Mouse (Mus musculus): ENCODE results near the gene Lima1. TPM values are rescaled to one million over a fixed set of nuclear protein-coding genes. Genes with fewer than 3 reads are reported as not detected.

Lima1 gene
- polyA plus RNA-seq, 1 experiment from 2014 or later: 69.4 TPM

GRCm38 (mm10) chr15:99839910-99840309, 35.3 kb downstream of the Lima1 start:
- peaks cover 8% of the 10 kb centered on the region; the same call in 1 of the 2 replicates for H3K36me3 ChIP-seq (ENCODE audit: control insufficient read depth, insufficient read depth, low read length)
- no peaks in the 10 kb centered on the region for H3K9me3 ChIP-seq (ENCODE audit: control insufficient read depth, low read depth, low read length)
- H3K4me3 ChIP-seq (ENCODE audit: low read depth, low read length): no peak overlapping the region
- 0 out of 2 replicates have a peak, but pooled peaks have one; percentile 14 for ATAC-seq (ENCODE audit: insufficient number of reproducible peaks, insufficient read depth, low FRiP score, low read depth)
- 75% methylated on average over 2 of the region's 2 CpGs for WGBS
- 0 out of 2 replicates have a peak, but pooled peaks cover 3% of the 10 kb centered on the region for H3K4me1 ChIP-seq (ENCODE audit: control insufficient read depth, insufficient read depth, low read length)
- no peaks in the 10 kb centered on the region for H3K27me3 ChIP-seq (ENCODE audit: control insufficient read depth, insufficient read depth, low read length)
- no peak overlapping the region for H3K9ac ChIP-seq (replicated peaks; ENCODE audit: low read depth, low read length)
- no peak overlapping the region for H3K4me2 ChIP-seq (replicated peaks; ENCODE audit: low read depth, low read length)
- no peak overlapping the region for H3K27ac ChIP-seq (ENCODE audit: low read length)

- Histone ChIP-seq H3K4me2 (replicated peaks; ENCODE audit: low read depth, low read length) (no peak overlapping the region), H3K27ac (ENCODE audit: low read length) (no peak overlapping the region), H3K4me1 (ENCODE audit: control insufficient read depth, insufficient read depth, low read length) (0 out of 2 replicates have a peak, but pooled peaks cover 3% of the 10 kb centered on the region), H3K36me3 (ENCODE audit: control insufficient read depth, insufficient read depth, low read length) (peaks cover 8% of the 10 kb centered on the region; the same call in 1 of the 2 replicates), H3K4me3 (ENCODE audit: low read depth, low read length) (no peak overlapping the region), H3K9ac (replicated peaks; ENCODE audit: low read depth, low read length) (no peak overlapping the region), H3K9me3 (ENCODE audit: control insufficient read depth, low read depth, low read length) (no peaks in the 10 kb centered on the region), H3K27me3 (ENCODE audit: control insufficient read depth, insufficient read depth, low read length) (no peaks in the 10 kb centered on the region)
- no peak for ATAC-seq (ENCODE audit: insufficient number of reproducible peaks, insufficient read depth, low FRiP score, low read depth)
- WGBS: 82% methylated on average over 13 of the region's 13 CpGs
Observed at GRCm38 (mm10) chr15:99839165-99839840, 36.0 kb downstream of the Lima1 start.

- H3K27me3 ChIP-seq (ENCODE audit: control insufficient read depth, insufficient read depth, low read length): no peaks in the 10 kb centered on the region
- H3K36me3 ChIP-seq (ENCODE audit: control insufficient read depth, insufficient read depth, low read length): peaks cover 4% of the 10 kb centered on the region; the same call in 1 of the 2 replicates
- H3K4me2 ChIP-seq (replicated peaks; ENCODE audit: low read depth, low read length): no peak overlapping the region
- WGBS: 73% methylated on average over 7 of the region's 7 CpGs
- H3K4me3 ChIP-seq (ENCODE audit: low read depth, low read length): no peak overlapping the region
- no peak overlapping the region; the same call in 1 of the 2 replicates for H3K27ac ChIP-seq (ENCODE audit: low read length)
- ATAC-seq (ENCODE audit: insufficient number of reproducible peaks, insufficient read depth, low FRiP score, low read depth): no peak
- no peak overlapping the region for H3K9ac ChIP-seq (replicated peaks; ENCODE audit: low read depth, low read length)
- H3K4me1 ChIP-seq (ENCODE audit: control insufficient read depth, insufficient read depth, low read length): 0 out of 2 replicates have a peak, but pooled peaks cover 3% of the 10 kb centered on the region
- no peaks in the 10 kb centered on the region for H3K9me3 ChIP-seq (ENCODE audit: control insufficient read depth, low read depth, low read length)
Observed at GRCm38 (mm10) chr15:99837561-99837960, 37.7 kb downstream of the Lima1 start.

GRCm38 (mm10) chr15:99835191-99835590, 40.1 kb downstream of the Lima1 start:
- no peaks in the 10 kb centered on the region for H3K9me3 ChIP-seq (ENCODE audit: control insufficient read depth, low read depth, low read length)
- 0 out of 2 replicates have a peak, but pooled peaks cover 3% of the 10 kb centered on the region for H3K4me1 ChIP-seq (ENCODE audit: control insufficient read depth, insufficient read depth, low read length)
- H3K4me2 ChIP-seq (replicated peaks; ENCODE audit: low read depth, low read length): no peak overlapping the region
- no peak overlapping the region for H3K4me3 ChIP-seq (ENCODE audit: low read depth, low read length)
- no peak overlapping the region for H3K27ac ChIP-seq (ENCODE audit: low read length)
- 52% methylated on average over 9 of the region's 9 CpGs for WGBS
- ATAC-seq (ENCODE audit: insufficient number of reproducible peaks, insufficient read depth, low FRiP score, low read depth): 0 out of 2 replicates have a peak, but pooled peaks have one; percentile 47
- no peak overlapping the region for H3K9ac ChIP-seq (replicated peaks; ENCODE audit: low read depth, low read length)
- H3K36me3 ChIP-seq (ENCODE audit: control insufficient read depth, insufficient read depth, low read length): no peaks in the 10 kb centered on the region
- no peaks in the 10 kb centered on the region for H3K27me3 ChIP-seq (ENCODE audit: control insufficient read depth, insufficient read depth, low read length)

GRCm38 (mm10) chr15:99834681-99835080, 40.6 kb downstream of the Lima1 start:
- no peak overlapping the region for H3K27ac ChIP-seq (ENCODE audit: low read length)
- H3K36me3 ChIP-seq (ENCODE audit: control insufficient read depth, insufficient read depth, low read length): no peaks in the 10 kb centered on the region
- no peaks in the 10 kb centered on the region for H3K27me3 ChIP-seq (ENCODE audit: control insufficient read depth, insufficient read depth, low read length)
- no peaks in the 10 kb centered on the region for H3K9me3 ChIP-seq (ENCODE audit: control insufficient read depth, low read depth, low read length)
- H3K9ac ChIP-seq (replicated peaks; ENCODE audit: low read depth, low read length): no peak overlapping the region
- H3K4me3 ChIP-seq (ENCODE audit: low read depth, low read length): no peak overlapping the region
- no peak for ATAC-seq (ENCODE audit: insufficient number of reproducible peaks, insufficient read depth, low FRiP score, low read depth)
- WGBS: 81% methylated on average over 3 of the region's 3 CpGs
- H3K4me1 ChIP-seq (ENCODE audit: control insufficient read depth, insufficient read depth, low read length): 0 out of 2 replicates have a peak, but pooled peaks cover 3% of the 10 kb centered on the region
- H3K4me2 ChIP-seq (replicated peaks; ENCODE audit: low read depth, low read length): no peak overlapping the region

GRCm38 (mm10) chr15:99833648-99834454, 41.4 kb downstream of the Lima1 start:
- 72% methylated on average over 5 of the region's 5 CpGs for WGBS
- Histone ChIP-seq H3K4me1 (ENCODE audit: control insufficient read depth, insufficient read depth, low read length) (0 out of 2 replicates have a peak, but pooled peaks cover 3% of the 10 kb centered on the region), H3K27ac (ENCODE audit: low read length) (no peak overlapping the region), H3K27me3 (ENCODE audit: control insufficient read depth, insufficient read depth, low read length) (no peaks in the 10 kb centered on the region), H3K36me3 (ENCODE audit: control insufficient read depth, insufficient read depth, low read length) (no peaks in the 10 kb centered on the region), H3K9me3 (ENCODE audit: control insufficient read depth, low read depth, low read length) (no peaks in the 10 kb centered on the region), H3K4me3 (ENCODE audit: low read depth, low read length) (no peak overlapping the region), H3K4me2 (replicated peaks; ENCODE audit: low read depth, low read length) (no peak overlapping the region), H3K9ac (replicated peaks; ENCODE audit: low read depth, low read length) (no peak overlapping the region)
- no peak for ATAC-seq (ENCODE audit: insufficient number of reproducible peaks, insufficient read depth, low FRiP score, low read depth)

GRCm38 (mm10) chr15:99831535-99831934, 43.7 kb downstream of the Lima1 start:
- no peak overlapping the region for H3K27ac ChIP-seq (ENCODE audit: low read length)

GRCm38 (mm10) chr15:99828061-99828460, 47.2 kb downstream of the Lima1 start:
- no peak overlapping the region for H3K27ac ChIP-seq (ENCODE audit: low read length)
- no peak for ATAC-seq (ENCODE audit: insufficient number of reproducible peaks, insufficient read depth, low FRiP score, low read depth)
- H3K27me3 ChIP-seq (ENCODE audit: control insufficient read depth, insufficient read depth, low read length): no peaks in the 10 kb centered on the region
- no peaks in the 10 kb centered on the region for H3K4me1 ChIP-seq (ENCODE audit: control insufficient read depth, insufficient read depth, low read length)
- no peak overlapping the region for H3K9ac ChIP-seq (replicated peaks; ENCODE audit: low read depth, low read length)
- H3K36me3 ChIP-seq (ENCODE audit: control insufficient read depth, insufficient read depth, low read length): no peaks in the 10 kb centered on the region
- H3K4me3 ChIP-seq (ENCODE audit: low read depth, low read length): no peak overlapping the region
- H3K9me3 ChIP-seq (ENCODE audit: control insufficient read depth, low read depth, low read length): no peaks in the 10 kb centered on the region
- WGBS: 83% methylated on average over 2 of the region's 2 CpGs
- H3K4me2 ChIP-seq (replicated peaks; ENCODE audit: low read depth, low read length): no peak overlapping the region

More at GRCm38 (mm10) chr15:99831535-99831934, 43.7 kb downstream of the Lima1 start:
- H3K4me1 ChIP-seq (ENCODE audit: control insufficient read depth, insufficient read depth, low read length): 0 out of 2 replicates have a peak, but pooled peaks cover 3% of the 10 kb centered on the region
- H3K27me3 ChIP-seq (ENCODE audit: control insufficient read depth, insufficient read depth, low read length): no peaks in the 10 kb centered on the region
- H3K36me3 ChIP-seq (ENCODE audit: control insufficient read depth, insufficient read depth, low read length): no peaks in the 10 kb centered on the region
- ATAC-seq (ENCODE audit: insufficient number of reproducible peaks, insufficient read depth, low FRiP score, low read depth): no peak
- no peak overlapping the region for H3K9ac ChIP-seq (replicated peaks; ENCODE audit: low read depth, low read length)
- H3K4me3 ChIP-seq (ENCODE audit: low read depth, low read length): no peak overlapping the region
- H3K9me3 ChIP-seq (ENCODE audit: control insufficient read depth, low read depth, low read length): no peaks in the 10 kb centered on the region
- WGBS: 43% methylated on average over 5 of the region's 5 CpGs
- H3K4me2 ChIP-seq (replicated peaks; ENCODE audit: low read depth, low read length): no peak overlapping the region

Measured in stomach, embryonic 14.5 days (tissue).